Mouse (Mus musculus) cerebellum, adult 18-20 months (tissue): ENCODE measurements around the gene Parp3.

Experiments
- DNase-seq, 2 experiments: peaks; one replicate each; pipeline ENCODE4 v3.0.0; 2021

Gene Parp3

DNA sequence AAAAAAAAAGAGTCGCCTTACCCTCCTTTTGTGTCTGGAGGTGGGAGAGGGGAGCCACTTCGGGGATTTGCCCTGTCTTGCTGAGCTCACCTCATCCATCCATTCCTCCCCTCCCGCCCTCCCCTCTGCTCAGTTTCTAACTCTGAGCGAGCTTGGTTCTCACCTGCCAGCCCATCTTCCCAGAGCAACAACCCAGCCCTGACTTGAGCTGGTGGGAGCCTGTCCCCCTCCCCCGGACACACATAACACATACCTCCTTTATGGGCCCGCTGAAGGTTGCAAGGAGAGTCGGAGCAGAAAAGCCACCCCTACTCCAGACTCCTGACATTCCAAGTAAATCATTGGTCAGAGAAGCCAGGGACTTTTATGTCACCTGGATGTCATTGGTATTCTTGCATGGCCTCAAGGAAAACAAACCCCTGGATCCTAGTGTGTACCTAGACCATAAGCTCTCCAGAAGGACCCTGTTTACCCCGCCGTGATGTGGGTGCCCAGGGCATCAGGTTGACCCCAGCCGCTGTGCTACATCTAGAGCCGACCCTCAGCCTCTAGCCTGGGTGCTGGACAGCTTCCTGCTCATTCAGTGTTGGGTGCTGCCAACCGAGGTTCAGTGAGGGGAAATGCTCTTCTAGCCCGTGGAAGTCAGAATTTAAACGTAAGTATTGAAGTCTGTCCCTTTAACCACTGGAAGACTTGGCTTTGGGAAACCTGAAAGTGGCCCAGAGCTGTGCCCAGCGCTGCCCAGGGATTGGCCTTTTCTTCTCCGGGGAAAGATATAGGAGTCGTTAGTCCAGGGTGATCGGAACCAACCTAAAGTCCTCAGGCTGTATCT, 55.5 kb downstream of the Parp3 start:
- DNase-seq: no peak

DNA sequence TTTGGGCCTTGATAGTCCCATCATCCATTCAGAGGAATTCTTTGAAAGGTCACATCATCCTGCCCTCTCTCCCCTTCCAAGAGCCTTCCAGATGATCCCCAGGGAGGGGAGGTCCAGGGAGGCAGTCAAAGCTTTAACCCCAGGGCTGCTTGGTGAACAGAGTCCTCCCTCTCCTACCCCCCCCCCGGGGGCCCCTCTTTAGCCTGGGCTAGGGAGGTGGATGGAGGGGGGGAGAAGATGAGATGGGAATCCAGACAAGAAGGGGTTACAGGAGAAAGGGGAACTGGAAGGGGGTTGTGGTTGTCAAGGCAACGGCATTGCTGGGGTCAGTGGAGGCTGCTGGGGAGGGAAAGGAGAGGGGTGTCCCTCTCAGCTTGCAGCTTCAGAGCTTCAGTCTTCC, 56.1 kb downstream of the Parp3 start:
- DNase-seq: no peak
